15 mouse cellular contexts compared by ENCODE assay signal in genomic region chr5:147907144-147907543, GRCm38 (mm10). TPM values are rescaled to one million over a fixed set of nuclear protein-coding genes. Genes with fewer than 3 reads are reported as not detected.
A peak's percentile ranks its signal among the peaks of the same experiment; 100 is the strongest.
DNase-seq lines count a peak whose midpoint lies in the region; TF ChIP-seq lines count a peak whose summit lies in the region.
"Had no signal": no experiment of that assay in that cellular context is flagged by ENCODE, and none has a peak within 500 bp of the region (broad histone marks: within the 10 kb centered on the region; RNA-seq: fewer than 3 reads in every experiment).

No protein-coding gene starts in this region.

- no peak for DNase-seq in left cerebral cortex, adult 2 months (ENCODE audit: extremely low spot score in 1 of 2, low spot score in 2 of 2)
- DNase-seq in left cerebral cortex, postnatal 25 days (ENCODE audit: low spot score in 2 of 2): no peak
- DNase-seq in thymus, adult 2 months: no peak
- no peak for DNase-seq in thymus, postnatal 0 days (ENCODE audit: low spot score)
- DNase-seq in R1 (ENCODE audit: low read depth, low spot score): peak; percentile 60
- DNase-seq in testis, postnatal 14 days (ENCODE audit: low spot score): peak; percentile 53
- DNase-seq in retina, postnatal 1 day: no peak
- DNase-seq: cerebellum, adult 9-11 months; gastrocnemius, postnatal 14 days; heart, postnatal 36 days had no signal

- intact Hi-C loops in left cerebral cortex, adult 2 months (cut with DNase I): no loop called here
- intact Hi-C loops in left cerebral cortex, postnatal 25 days (cut with DNase I): no loop called here

- no peak overlapping the region for H3K4me3 ChIP-seq in left cerebral cortex, adult 2 months
- H3K4me3 ChIP-seq in thymus, adult 2 months (ENCODE audit: control insufficient read depth, insufficient read depth, low read length): no peak overlapping the region
- H3K4me3 ChIP-seq: erythroblast, embryonic 14.5 days; heart, embryonic 10.5 days; limb, embryonic 13.5 days; midbrain, embryonic 10.5 days; stomach, embryonic 15.5 days had no signal

- H3K36me3 ChIP-seq in thymus, adult 2 months (ENCODE audit: control insufficient read depth, insufficient read depth, low read length): no peaks in the 10 kb centered on the region
- H3K36me3 ChIP-seq: heart, embryonic 10.5 days; limb, embryonic 13.5 days; midbrain, embryonic 10.5 days; stomach, embryonic 15.5 days had no signal

- no peaks in the 10 kb centered on the region for H3K4me1 ChIP-seq in thymus, adult 2 months (replicated peaks; ENCODE audit: control insufficient read depth, insufficient read depth, low read length)
- H3K4me1 ChIP-seq: heart, embryonic 10.5 days; limb, embryonic 13.5 days; midbrain, embryonic 10.5 days; stomach, embryonic 15.5 days had no signal

- no peak overlapping the region for H3K27ac ChIP-seq in left cerebral cortex, adult 2 months
- H3K27ac ChIP-seq in thymus, adult 2 months (ENCODE audit: control insufficient read depth, insufficient read depth, low read length): no peak overlapping the region
- H3K27ac ChIP-seq: heart, embryonic 10.5 days; limb, embryonic 13.5 days; midbrain, embryonic 10.5 days; stomach, embryonic 15.5 days had no signal

- peak; percentile 32 for TF ChIP-seq CTCF in left cerebral cortex, adult 2 months (IDR thresholded peaks at IDR 0.05)
- TF ChIP-seq CTCF in thymus, adult 2 months (IDR thresholded peaks at IDR 0.05; ENCODE audit: borderline replicate concordance, control insufficient read depth, extremely low read depth, insufficient read depth, low read length, poor library complexity): 0 out of 2 replicates have a peak, but pooled peaks have one; percentile 20

- H3K27me3 ChIP-seq in thymus, adult 2 months (ENCODE audit: control insufficient read depth, insufficient read depth, low read length): no peaks in the 10 kb centered on the region
- H3K27me3 ChIP-seq: limb, embryonic 13.5 days; stomach, embryonic 15.5 days had no signal

- TF ChIP-seq POLR2A in thymus, adult 2 months (IDR thresholded peaks at IDR 0.05; ENCODE audit: control insufficient read depth, extremely low read depth, insufficient read depth, low read length, poor library complexity): no peak

- WGBS in thymus, adult 2 months: 69% methylated on average over 11 of the region's 11 CpGs

RNA-seq across cellular contexts. Expression of gene Slc46a3, which starts 12.5 kb away (rescaled TPM):
- 1 to 10 TPM; 5.5 to 8.8 TPM for total RNA-seq in left cerebral cortex, adult 2 months (2021)
- total RNA-seq in left cerebral cortex, postnatal 25 days (2021): 1 to 10 TPM; 7.6 to 8.6 TPM
- polyA plus RNA-seq in thymus, adult 2 months (2012; rRNA removed): 34.7 and 50.4 TPM in 2 replicates
- 5.2 and 5.7 TPM in 2 replicates for polyA plus RNA-seq in thymus, postnatal 0 days (2015; fragmentation: Nextera tagmentation; extraction: Ambion mirVana)

RNA-seq across cellular contexts. Expression of gene Pomp, which starts 46.9 kb away (rescaled TPM):
- 100 to 1,000 TPM; 186 to 206 TPM for total RNA-seq in left cerebral cortex, adult 2 months (2021)
- 100 to 1,000 TPM; 161 to 185 TPM for total RNA-seq in left cerebral cortex, postnatal 25 days (2021)
- polyA plus RNA-seq in thymus, adult 2 months (2012; rRNA removed): 54.7 and 68.6 TPM in 2 replicates
- polyA plus RNA-seq in thymus, postnatal 0 days (2015; fragmentation: Nextera tagmentation; extraction: Ambion mirVana): 682 and 692 TPM in 2 replicates

RNA-seq across cellular contexts. Expression of gene Mtus2, which starts 50.0 kb away (rescaled TPM):
- total RNA-seq in left cerebral cortex, adult 2 months (2021): 10 to 100 TPM; 38.4 to 42.0 TPM
- 10 to 100 TPM; 35.0 to 39.0 TPM for total RNA-seq in left cerebral cortex, postnatal 25 days (2021)
- 3.6 and 8.7 TPM in 2 replicates for polyA plus RNA-seq in thymus, adult 2 months (2012; rRNA removed)
- 2.8 and 6.4 TPM in 2 replicates for polyA plus RNA-seq in thymus, postnatal 0 days (2015; fragmentation: Nextera tagmentation; extraction: Ambion mirVana)
- polyA plus RNA-seq: erythroblast, embryonic 14.5 days had no signal

Comparison
In these comparisons a context has a peak if more than half of its experiments do, and no peak if none do; other contexts are left out.
1. DNase-seq: peak in R1 (single experiment) and testis, postnatal 14 days (single experiment); none in left cerebral cortex, adult 2 months (0 of 2), left cerebral cortex, postnatal 25 days (0 of 2), thymus, adult 2 months (single experiment), thymus, postnatal 0 days (single experiment) and retina, postnatal 1 day (single experiment).